Mouse (Mus musculus): ENCODE results near the gene Snd1.

Gene Snd1

DNA sequence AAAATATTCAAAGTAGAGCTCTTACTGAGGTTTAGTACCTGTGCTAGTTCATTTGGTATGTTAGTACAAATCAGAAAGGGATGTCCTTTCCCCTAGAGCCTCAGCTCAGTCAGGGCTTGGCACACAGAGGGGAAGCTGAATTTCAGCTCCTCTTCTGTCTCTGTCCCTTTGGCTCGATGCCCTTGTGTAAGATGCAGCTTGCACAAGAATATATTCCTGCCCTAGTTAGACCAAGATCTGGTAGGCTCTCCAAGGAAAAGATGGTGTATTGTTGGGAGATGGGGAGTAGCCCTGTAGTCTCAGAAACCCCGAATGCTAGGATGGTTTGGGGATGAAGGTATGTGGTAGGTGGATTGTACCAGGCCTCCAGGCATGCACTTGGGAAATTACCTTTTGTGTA is 74.4 kb downstream of the Snd1 start:
- DNase-seq, result no peak

DNA sequence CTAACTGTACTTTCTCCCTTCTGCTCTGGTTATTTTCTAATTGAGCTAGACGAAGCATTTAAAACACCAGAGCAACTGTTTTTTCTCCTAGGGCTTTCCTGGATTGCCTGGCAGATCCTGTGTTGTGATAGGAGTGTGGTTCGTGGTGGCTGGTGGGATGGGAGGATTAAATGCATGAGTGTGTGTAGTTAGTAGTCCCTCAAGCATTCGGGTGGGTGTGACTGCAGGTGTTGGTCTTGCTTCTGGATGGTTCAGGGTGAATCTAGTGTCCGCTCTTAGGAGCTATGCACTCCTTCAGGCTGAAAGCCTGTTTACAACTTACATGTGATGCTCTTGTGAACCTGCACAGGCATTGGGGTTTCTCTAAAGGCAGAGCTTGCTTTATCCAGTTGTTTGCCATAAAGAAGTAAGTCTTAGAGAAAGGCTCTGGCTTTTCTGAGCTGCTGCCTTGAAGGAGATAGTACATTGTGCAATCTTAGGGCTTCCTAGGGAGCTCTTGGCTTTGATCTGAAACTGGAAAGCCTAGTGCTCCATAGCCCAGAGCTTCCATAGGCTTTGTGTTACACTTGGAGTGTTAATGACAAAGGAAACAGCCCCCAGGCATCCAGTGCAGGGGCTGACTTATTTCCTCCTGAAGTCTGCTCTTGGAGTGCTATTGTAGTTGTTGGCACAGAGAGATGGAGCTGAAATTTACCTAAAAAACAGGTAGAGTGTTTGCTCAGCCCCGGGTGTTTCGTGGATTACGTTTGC is 75.5 kb downstream of the Snd1 start:
- no peak for DNase-seq

DNA sequence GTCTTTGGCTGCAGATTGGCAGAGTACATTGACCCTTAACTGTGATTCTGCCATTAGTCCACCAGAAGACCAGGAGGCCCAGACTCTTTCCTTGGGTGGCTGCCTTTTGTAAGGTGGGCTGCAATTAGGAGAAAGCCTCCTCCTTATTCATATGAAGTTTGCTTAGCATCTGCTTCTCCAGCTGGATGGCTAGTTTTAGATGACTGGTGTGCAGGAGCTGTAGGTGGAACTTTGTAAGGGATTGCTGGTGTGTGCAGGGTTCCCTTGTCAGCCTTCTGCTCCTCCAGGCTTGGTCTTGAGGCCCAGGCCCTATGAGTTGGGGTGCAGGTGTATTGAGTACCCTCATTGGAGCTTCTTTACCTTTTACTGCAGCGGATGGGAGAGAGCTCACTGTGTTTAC is 79.5 kb downstream of the Snd1 start:
- DNase-seq, result no peak

DNA sequence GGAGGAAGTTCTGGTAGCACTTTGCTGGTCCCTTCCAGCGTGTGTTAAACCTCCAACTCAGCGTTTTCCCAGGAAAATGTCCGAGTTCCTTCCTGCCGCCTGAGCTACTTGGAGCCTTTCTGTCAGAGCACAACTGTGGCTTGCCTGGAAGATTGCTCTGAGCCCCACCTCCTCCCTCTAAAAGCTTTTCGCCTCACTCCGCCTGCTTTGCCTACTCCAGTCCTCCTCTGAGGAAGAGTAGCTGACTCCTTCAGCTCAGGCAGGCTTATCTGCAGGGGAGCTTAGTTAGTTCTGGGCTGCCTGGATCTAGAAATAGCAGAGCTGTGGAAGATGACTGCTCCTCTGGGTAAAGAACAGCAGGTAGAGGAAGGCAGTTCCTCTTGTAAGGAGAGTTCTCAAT is 80.1 kb downstream of the Snd1 start:
- no peak for DNase-seq

DNA sequence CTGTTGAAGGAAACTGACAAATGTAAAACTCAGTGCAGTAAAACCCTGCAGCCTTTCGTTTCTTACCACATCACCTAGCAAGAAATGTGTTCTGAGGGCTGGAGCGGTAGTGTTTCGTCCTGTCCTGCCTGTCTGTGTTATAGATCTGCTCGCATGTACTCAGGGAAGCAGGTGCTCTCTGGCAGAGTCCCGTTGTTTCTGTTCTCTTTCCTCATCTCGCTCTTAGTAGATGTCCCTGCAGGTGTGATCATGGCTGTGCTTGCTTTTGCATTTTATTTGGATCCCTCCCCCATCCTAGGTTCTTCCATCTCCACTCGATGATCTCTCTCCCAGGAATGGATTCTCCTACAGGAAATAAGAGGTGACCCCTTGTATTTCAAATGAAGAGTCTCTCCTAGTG is 80.5 kb downstream of the Snd1 start:
- no peak for DNase-seq

DNA sequence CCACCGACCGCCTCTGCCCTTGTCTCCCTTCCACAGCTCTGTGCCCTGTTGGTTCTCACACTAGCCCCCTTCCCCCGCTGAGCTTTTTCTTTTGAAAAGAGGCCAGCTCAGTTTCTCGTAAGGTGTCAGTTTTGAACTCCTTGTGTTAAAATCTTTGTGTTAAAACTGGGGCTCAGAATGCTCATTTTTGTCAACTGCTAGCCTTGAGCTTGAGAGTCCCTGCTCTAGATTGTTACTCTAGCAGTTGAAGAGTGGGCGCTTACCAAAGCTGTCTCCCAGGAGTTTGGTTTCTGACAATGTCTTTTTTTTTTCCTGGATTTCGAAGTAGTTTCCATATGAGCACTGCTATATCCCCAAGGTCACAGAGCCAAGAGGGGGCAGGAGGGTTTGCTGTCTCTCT is 82.8 kb downstream of the Snd1 start:
- DNase-seq, result no peak

DNA sequence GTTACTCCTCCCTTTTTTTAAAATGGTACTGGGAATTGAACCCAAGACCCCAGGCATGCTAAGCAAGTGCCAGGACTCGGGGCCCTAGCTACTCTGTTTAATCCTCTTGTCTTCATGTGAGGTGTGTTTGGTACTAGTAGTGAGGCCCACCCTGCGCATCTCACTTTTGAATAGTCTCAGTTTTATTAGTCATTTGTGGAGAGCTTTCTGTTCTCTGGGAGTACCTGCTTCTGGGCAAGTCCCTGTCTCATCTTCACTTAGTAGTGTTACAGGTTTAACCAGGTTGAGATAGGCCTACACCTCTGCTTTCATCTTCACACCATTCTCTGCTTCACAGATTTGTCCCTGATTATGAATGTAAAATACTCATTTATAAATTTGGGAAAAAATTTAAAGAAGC is 84.5 kb downstream of the Snd1 start:
- no peak for DNase-seq

DNA sequence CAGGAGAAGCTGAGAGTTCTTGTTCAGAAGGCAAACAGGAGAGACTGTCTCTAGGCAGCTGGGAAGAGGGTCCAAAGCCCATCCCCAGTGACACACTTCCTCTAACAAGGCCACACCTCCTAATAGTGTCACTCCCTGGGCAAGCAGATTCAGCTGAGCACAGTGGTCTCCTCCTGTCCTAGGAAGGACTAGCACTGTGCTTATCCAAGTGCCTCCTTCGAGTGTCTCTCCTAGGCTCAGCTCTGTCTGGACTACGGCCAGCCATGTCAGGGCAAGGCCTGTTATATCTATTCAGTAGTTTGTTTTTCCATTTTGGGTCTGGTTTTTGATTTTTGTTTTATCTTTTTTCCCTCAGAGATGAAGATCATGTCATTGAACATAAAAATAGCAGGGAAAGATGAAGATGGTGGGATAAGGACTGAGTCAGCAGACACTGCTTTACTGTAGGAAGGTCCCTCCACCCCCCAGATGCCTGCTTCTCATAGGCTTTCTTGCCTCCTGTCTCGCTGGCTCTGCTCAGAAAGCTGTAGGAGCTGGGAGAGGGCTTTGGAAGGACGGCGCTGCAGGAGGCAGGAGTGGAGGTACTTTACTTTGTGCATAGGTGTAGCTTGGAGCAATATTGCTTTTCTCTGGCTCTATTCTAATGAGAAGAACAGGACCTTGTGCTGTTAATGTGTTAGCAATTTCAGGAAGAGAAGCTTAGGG is 86.5 kb downstream of the Snd1 start:
- DNase-seq, result no peak

DNA sequence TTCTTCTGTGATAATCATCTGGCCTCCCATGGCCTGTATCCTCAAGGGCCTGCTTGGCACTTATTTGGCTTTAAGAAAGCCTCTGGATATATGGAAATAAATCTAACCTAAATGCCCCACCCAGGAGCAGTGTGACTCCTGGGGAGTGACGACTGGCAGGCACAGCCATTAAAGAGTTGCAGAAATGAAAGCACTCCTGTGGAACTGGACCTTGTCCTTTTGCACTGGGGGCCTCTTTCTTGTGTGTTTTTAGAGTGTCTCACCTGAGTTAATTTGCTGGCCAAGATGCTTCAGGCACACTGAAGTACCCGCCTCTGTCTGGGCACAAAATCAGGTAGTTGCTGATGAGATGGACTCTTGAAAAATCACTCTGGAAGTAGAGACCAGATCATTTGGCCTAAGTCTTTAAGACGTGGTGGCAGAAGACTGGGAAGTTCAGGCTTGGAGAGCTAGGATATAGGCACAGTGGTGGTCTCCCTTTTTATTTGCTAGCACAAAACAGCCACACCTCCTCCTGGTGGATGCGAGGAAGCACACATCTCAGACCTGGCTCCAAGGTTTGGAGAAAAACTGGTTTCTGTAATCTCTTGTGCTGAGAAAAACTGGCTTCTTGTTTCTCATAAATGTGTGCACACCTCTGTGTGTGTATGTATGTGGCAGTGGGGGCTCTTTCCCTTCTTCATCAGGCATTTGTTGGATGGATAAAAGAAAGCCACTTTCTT is 87.5 kb downstream of the Snd1 start:
- DNase-seq, result no peak

DNA sequence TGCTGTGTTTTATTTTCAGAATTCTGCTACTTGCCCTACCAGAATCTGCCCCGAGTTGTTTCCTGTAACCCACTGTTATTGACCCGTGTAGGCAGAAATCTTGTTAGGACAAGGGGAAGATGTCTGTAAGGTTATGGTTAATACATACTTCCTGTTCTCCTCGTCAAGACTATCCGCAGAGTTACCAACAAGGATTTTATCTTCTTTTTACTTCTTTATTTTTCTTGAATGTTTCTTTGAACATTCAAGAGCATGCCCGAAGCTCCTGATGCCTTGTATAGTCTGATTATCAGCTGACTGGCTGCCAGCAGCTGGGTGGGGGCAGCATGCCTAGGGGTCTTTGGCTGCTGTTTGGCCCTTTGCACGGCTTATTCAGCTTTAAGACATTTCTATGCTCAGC is 93.0 kb downstream of the Snd1 start:
- no peak for DNase-seq

DNA sequence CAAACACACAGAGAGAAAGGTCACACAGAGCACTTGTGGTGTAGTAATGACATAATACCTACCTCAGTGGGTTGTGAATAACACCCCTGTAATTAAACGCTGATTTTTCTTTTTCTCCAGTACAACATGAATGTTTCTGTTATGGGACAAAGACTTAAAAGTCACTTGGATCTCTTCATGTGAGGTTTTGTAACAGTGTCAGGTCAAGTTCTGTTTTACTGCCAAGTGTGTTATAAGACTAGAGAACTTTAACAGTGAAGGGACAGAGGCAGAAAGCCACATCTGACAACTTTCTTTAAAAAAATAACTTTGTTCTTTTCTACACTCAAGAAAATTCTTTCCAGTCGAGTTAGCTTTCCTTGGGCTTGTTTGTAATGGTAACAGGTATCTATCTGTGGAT is 97.0 kb downstream of the Snd1 start:
- DNase-seq, result no peak

DNA sequence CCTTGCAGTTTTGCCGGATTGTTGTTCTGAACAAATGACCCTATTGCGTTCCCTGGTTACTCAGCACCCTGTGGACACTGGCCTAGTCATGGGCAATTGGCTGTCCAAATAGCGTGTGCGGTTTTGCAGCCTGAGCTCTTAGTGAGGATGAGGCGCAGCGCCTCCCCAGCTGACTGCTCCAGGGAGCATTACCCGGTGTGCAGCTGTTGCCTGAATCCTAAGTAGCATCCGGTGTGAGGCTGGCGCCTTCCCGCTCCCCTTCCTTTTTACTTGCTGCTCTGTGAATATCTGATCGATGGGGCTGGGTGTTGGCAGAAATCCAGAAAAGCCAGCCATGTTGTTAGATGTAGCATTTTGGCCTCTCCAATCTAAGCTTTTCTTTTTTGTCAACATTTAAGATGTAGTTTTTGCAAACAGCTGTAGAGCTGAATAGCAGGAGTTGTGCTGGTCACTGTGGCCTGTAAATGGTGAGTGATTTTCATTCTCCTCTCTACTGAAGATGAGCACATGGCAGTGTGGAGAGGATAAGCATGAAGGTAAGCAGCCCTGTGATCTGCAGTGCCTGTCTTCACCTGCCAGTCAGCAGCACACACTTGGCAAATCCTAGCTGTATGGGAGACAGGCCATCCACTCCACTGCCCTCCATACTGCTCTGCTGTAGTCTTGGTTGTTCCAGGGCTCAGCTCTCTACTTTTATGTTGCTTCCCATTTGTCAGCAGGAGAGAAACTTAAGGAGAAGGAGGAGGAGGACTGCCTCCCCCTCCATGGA is 98.2 kb downstream of the Snd1 start:
- peak; percentile 12 to 35 for DNase-seq

DNA sequence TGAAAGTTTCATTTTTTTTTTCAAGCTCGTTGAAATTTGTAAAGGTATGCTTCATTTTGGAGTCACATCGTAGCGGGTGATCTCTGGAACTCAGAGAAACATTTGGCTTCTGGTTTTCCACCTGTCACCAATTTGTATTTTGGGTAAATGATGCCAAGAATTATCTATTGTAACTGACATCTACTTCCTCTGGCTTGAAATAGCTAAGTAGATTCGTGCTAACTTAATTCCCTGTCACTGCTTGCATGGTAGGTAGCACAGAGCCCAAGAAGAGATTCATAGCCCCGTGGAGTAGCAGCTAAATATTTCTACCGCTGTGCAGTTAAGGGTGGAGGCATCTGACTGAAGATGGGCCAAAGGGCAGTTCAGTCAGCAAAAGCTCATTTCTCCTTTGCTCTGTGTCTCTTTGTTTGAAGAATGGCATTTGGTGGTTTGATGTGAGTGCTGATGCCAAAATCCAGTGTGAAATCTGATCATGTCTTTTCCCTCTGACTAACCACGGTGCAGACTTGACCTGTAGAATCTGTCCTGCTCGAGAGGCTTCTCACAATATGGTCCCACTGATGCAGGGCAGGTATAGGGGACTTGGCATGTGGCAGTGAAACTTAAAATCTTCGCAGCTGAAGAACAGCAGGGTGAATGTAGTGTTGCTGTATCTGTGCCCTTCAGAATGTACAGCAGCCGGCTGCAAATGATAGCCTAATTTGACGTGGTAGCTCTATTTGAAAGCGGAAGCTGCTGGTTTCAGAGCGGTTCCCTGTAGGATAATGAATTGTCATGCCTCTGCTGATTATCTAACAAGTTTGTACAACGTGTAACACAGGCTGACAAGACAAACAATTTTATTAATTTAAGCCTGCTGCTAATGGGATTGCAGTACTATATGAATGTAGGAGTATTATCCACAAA is 101.7 kb downstream of the Snd1 start:
- no peak for DNase-seq

DNA sequence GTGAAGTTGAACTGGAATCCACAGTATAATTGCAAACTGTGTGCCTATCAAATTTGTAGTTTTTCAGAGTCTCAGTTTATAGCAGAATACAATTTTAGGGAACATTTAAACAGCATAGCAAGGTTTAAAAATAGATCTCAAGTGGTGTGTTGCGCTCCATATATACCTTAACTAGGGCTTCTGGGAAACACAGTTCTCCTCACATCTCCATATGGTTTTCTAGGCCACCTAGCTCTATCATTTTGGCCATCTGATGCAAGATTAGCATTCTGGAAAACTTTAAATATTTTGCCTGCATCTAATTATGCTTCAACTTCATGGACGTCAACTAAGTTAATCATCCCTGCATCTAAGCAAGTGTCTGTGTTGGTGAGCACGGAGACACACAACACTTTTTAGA is 107.9 kb downstream of the Snd1 start:
- no peak for DNase-seq

DNA sequence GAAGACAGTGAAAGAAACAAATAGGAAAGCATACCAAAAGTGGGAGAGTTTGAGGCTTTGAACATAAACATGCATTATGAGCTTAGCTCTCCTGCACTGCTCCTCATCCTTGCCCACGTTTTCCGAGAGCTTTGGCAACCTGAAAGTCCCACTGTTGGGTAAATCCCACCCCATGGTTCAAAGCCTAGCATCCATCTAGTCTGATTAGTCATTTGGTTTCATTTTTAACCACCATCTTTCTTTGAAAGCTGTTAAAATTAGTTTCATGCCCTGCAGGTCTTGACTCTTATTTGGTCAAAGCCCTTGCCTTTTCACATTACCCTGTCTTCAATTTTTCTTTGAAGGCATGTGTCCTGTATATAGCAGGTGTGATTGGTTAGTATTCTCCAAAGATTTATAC is 108.5 kb downstream of the Snd1 start:
- DNase-seq, result no peak

DNA sequence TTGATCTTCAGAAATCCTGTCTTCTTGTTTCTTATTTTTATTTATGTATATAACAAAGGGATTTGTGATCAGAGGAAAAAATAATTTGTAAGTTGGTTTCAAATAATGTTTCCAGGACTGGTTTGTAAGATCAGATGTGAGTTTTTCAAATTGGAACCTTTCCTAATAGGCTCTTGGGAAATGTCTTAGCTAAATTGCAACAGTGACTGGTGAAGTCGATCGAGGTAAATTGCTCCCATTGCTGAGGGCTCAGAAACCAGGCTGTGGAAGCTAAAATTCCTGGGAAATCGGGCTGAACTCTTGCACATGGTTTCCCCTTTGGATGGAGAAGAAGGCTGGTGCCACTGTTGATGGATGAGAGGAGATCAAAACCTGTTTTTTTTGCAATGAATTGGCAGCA is 111.9 kb downstream of the Snd1 start:
- no peak for DNase-seq

DNA sequence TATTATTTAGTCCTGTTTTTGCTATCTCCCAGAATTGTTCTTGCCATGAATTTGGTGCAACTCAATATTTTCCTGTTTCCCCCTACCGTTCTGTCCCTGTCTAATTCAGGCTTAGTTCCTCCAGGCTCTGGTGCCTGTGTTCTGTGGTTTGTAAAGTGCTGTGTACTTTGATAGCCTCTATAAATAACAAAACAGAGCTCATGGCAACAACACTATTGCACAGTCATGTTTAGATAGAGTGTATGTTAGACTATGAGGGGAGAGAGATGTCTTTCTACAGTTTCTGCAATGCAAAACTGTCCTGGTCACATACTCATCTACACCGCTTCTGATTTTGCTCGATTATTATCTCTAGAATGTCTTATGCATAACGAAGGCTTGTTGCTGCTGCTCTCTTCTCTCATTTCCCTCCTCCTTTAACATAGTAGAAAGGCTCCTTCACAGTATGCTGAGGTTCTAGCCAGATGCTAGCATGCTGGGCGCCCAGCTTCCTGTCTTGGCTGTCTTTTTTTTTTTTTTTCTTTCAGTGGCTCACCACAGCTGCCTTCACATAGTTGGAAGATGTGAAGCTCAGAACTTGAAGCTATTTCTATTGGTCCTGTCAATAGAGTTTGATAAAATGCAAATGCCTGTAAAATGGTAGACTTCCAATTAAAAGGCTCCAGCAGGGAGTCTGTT is 113.7 kb downstream of the Snd1 start:
- no peak for DNase-seq

DNA sequence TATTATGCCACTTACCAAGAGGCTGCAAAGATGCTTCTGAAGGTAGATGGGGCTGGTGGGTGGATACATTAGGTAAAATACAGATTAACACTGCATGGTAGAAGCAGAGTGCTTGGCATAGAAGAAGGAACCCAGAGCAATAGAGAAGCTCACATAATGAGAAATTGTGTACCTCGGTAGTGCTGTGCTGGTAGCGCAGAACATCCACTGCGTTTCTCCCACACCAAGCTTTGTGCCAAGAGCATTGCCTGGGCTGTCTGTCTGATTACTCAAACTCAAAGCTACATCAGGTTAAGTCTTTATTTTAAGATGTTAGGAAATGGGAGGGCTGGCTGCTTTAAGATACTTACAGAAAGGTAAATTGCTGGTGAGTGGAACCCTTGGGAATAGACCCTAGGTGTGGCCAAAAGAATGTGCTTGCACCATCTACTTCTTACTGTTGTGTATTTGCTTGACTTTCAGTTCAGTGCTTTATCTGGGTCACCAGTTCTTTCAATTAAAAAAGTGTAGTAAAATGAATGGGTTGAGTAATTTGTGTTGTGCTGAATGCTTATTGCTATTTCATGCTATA is 117.5 kb downstream of the Snd1 start:
- no peak for DNase-seq

DNA sequence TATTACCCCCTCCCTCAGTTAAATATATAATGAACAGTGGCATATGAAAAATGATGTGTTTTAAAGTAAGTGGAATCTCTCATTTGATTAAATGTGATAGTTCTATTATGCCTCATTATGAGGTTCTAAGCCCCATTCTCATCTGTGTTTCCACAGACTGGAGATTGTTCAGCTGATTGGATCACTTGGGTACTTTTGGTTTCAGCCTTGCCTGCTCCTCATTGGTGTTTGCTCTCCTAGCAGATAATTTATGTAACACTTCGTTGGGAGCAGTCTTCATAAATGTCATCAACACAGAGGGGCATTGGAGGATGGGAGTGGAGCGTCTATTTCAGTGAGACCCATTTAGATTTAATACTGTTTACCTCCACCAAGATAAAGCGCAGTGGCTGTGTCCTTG is 118.8 kb downstream of the Snd1 start:
- no peak for DNase-seq

DNA sequence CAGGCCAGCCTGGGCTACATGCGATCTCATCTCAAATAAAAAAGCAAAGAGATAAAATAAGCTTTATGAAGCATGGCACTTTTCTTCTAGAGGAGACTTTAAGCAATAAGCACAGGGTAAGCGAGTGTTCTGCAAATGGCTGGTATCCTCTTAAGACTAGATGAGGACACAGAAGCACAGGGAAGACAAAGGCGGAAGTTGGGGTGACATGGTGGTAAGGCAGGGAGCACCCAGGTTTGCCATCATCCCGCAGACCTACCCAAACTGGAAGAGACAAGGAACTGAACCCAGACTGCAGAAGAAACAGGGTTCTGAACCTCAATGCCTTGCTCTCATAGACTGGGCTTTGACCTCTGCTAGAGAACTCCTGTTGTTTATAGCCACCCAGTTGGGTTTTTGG is 119.8 kb downstream of the Snd1 start:
- no peak for DNase-seq

DNA sequence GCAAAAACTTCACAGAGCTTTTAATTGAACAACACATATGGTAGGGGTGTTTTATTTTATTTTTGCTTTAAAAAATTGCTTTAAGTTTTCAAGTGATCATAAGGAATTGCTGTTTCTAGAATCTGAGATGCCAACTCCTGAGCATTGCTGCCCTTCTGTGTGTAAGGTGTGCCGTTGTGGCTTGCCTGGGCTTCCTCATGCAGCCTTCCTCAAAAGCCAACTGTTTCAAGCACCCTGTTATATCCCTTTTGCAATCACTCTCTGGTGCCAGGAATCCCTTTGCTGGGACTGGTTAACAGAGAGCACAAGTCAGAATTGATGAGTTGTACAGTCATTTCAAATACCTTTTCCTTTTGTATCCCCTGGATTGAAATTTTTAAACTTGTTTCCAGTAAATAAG is 120.3 kb downstream of the Snd1 start:
- no peak for DNase-seq

All from lung, postnatal 4 days (tissue).